Mouse (Mus musculus) urinary bladder, postnatal 14 days (tissue): Measurements from ENCODE around the gene Ldb1.

ENCODE experiments used
- DNase-seq: peaks from one replicate; pipeline ENCODE4 v3.0.0; 2021; ENCODE audit warnings: low spot score

Gene Ldb1

DNA sequence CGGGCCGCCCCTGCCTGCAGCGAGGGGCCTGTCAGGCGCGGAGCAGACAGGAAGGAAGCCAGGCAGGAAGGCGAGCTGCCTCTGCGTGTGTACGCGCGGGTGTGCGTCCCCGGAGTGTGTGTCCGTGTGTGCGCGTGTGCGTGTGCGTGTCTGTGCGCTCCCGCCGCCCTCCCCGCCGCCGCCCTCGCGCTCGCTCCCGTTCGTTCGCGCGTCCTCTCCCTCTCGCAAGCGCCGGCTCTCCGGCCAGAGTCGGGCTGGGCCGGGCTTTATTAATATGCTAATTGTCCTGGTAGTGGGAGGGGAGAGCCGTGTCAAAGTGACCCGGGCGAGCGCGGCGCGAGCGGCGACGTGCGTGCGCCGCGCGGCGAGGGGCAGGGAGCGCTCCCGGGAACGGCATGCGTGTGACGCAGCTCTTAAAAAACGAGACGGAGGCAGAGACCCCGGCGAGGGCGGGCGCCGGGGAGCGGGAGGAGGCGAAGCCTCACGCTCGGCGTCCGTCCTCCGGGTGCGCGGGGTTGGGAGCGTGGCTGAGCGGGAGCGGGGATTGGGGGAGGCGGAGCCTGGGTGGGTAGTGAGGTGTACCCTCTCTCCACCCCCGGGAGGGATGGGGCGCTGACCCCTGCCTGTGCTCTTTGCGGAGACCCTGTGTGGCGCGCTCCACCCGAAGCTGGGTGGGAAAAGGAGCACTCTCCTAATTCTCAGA is at the start of gene Ldb1:
TSS of gene Ldb1 (minus strand) at position 222 of the 703 bp plus-strand sequence.
- DNase-seq = peak; percentile 85

DNA sequence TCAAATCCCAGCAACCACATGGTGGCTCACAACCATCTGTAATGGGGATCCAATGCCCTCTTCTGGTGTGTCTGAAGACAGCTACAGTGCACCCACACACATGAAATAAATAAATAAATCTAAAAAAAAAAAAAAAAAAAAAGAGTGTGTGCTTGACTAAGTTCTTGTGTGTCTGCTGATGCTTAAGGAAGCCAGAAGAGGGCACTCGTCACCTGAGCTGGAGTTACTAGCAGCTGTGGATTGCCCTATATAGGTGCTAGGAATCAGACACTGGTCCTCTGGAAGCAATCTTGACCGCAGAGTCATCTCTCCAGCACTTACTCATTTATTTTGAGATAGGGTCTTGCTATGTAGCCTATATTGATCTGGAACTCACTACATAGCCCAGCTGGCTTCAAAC is 49.1 kb upstream of the Ldb1 start:
- no peak for DNase-seq

DNA sequence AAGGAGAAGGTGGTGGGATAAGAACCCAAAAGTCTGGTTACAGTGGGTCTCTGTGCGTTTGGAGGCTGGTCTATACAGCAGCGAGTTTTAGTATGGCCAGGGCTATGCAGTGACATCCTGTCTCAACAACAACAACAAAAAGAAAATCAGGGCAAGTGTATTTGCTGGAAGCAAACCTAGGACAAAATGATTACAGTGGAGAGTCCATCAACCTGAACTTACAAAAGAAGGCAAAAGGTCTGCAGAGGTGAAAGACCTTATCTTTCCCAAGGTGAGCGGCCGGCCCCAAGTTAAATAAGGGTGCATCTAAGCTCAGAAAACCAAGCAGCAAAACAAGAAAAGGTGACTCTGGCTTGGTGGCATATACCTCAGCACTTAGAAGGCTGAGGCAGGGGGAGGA is 46.6 kb upstream of the Ldb1 start:
- DNase-seq = no peak

DNA sequence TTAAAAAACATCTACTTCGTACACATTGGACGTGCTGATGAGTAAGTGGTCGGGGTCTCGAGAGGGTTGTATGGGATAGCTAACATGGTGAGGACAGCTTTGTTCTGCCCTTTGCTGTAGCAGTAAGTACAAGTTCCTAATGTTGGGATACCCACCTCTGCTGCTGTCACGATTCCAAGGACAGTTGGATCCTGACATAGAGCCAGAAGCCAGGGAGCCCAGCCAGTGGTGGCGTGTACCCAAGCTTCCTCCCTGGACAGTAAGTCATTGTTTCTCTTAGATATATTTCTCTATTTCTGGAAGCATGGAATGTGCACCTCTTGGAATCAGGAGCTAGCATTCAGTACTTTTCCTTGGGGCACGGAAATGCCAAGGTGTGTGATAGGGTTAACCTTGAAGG is 42.9 kb upstream of the Ldb1 start:
- no peak for DNase-seq

DNA sequence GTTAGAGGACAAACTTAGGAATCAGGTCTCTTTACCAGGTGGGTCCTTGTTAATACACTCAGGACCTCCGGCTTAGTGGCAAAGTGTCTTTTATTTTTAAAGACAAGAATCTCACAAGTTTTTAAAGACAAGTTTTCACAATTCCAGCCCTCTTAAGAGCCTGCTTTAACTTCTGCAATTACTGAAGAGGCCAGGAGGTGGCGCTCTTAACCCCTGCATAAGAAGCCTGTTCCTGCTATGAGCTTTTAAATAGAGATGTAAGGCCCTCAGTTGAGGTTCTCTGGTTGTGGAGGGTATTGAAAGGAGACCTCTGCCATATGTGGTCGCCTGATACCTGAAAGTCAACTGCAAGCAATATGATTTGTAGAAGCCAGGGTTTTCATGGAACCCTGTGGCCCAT is 41.3 kb upstream of the Ldb1 start:
- peak; percentile 44 for DNase-seq

DNA sequence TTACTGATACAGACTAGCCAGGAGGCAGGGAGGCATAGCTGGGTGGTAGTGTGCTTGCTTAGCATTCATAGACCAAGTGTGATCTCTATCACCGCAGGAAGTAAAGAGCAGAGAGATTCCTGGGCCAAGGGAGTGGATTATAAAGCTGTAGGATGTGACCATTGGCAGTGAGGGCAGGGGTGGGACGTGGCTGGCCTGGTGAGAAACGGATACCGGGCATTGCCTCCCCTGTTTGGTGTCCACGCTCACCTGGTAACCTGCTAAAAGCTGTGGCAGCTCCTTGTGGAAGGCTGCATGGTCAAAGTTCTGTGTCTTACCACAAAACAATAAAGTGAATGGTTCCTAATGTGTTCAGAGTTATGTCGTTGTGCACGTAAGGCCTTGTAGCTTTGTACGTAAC is 40.2 kb upstream of the Ldb1 start:
- no peak for DNase-seq

DNA sequence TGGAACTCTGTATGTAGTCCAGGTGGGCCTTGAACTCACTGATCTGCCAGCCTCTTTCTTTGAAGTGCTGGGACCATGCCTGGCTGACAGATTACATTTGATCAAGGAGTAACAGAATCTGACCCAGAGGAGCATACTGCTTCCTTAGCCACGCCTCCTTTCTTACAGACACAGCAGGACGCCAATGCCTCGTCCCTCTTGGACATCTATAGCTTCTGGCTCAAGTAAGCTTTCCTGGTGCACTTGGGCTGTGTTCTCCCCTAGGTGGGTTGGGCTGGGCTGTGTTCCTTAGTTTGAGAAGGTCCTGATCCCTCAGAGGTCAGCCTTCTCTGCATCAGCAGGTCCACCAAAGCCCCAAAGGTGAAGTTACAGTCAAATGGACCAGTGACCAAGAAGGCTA is 33.5 kb upstream of the Ldb1 start:
- DNase-seq = no peak

DNA sequence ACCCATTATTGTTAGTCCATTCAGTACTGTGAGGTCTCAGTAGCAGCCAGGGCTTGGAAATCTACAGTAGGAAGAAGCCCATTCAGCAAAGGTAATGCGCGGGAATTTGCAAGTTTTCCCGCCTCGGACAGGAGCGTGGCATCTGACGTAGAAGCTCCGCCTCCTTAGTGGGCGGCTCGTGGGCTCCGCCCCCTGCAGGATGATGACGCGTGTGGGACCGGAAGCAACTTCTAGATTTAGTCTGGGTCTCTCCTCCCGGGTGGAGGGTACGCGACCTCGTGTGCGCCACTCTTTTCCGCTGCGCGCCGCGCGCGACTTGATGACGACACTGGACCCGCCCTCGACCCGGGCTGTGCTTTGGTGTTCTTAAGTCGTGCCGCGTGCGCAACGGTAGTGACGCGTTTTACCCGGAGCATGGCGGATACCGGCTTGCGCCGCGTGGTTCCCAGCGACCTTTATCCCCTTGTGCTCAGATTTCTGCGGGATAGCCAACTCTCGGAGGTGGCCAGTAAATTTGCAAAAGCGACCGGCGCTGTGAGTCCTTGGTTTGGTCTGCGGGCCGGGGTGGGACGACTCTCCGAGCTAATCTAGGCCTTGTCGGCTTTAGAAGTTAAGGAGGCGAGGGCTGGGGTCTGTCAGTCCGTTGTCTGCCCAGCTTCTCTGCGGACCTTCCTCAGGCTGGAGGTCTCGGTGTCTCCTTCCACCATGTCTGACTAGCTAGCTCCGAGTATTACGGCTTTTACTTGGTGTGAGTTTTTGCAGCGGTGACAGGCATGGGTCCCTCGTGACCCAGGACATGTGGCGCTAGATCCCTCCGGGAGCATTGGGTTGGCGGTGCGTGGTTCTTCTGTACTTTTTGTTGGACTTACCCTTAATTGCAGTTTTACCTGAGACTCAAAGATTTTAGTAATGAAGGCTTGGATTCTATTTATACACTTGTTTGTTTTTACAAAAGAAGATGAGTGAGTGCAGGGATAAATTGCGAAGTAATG is 30.9 kb upstream of the Ldb1 start, which contains the start of gene Nolc1:
TSS of gene Nolc1 (plus strand) at position 248 of the 992 bp plus-strand sequence.
- peak; percentile 99 for DNase-seq

DNA sequence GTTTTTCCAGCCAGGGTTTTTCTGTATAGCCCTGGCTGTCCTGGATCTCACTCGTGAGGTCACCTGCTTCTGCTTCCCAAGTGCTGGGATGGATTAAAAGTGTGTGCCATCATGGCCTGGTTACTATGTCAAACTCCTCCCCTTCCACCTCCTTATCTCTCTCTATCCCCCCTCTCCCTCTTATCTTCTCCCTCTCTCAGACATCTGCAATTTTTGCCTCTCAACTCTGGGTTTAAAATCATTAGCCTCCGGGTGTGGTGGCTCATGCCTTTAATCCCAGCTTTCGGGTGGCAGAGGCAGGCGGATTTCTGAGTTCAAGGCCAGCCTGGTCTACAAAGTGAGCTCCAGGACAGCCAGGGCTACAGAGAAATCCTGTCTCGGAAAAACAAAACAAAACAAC is 29.3 kb upstream of the Ldb1 start:
- no peak for DNase-seq

DNA sequence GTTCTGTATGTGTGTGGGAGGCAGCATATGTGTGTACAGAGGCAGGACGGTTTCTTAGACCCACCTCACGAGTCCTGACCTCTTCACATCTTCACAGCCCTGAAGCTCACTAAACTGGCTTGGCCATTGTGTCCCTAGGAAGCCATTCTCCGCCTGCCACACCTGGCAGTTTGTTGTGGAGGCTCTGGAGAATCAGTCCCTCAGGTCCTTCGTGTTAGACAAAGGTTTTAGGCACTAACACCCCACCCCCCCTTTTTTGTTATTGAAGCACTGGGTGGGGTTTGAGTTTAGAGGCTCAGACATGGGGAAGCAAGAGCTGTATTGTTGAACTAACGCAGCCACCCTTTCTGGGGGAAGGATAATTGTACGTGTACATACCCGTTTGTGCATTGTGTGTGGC is 28.3 kb upstream of the Ldb1 start:
- DNase-seq = no peak

DNA sequence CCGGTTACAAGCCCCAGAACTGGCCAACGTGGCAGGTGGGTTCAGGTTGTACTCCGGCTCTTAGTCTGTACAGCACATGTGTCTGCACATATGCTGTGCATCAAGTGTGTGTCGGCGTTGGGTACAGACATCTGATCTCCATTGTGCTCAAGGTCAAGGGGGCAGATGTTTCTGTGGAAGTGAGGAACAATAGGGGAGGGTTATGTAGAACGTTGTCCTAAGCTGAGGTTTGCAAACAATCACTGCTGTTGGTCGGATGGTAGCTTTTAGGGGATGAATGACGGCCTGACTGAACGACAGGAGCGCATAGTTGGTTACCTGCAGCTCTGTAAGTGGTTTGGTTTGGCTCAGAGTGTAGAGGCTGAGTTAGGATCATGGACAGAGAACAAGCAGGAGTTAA is 23.0 kb upstream of the Ldb1 start:
- DNase-seq = no peak

DNA sequence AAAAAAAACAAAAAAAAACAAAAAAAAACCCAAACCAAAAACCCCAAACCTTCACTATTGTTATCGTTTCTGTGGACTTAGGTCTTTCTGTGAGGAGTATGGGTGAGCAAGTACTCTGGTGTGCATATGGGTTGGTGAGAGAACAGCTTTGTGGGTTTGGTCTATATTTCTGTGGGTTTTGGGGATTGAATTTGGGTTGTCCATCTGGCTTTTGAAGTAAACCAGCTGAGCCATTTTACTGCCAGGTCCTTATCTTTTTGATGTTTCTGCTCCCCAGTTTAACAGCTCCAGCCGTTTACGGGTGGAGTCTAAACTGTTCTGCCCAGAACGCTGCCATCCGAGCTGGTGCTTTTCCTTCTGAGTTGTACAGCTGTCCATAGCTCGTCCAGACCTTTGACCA is 15.8 kb upstream of the Ldb1 start:
- DNase-seq = no peak

DNA sequence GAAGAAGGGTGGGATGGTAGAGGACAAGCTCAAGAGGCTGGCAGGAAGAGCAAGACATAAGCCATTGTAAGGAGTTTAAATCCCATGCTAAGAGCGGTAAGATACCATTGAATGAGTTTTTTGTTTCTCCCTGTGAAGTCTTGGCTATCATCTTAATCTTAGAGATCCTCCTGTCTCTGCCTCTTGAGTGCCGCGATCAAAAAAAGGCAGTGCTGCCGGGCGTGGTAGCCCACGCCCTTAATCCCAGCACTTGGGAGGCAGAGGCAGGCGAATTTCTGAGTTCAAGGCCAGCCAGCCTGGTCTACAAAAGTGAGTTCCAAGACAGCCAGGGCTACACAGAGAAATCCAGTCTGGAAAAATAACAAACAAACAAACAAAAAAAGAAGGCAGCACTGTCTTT is 13.5 kb upstream of the Ldb1 start:
- no peak for DNase-seq

DNA sequence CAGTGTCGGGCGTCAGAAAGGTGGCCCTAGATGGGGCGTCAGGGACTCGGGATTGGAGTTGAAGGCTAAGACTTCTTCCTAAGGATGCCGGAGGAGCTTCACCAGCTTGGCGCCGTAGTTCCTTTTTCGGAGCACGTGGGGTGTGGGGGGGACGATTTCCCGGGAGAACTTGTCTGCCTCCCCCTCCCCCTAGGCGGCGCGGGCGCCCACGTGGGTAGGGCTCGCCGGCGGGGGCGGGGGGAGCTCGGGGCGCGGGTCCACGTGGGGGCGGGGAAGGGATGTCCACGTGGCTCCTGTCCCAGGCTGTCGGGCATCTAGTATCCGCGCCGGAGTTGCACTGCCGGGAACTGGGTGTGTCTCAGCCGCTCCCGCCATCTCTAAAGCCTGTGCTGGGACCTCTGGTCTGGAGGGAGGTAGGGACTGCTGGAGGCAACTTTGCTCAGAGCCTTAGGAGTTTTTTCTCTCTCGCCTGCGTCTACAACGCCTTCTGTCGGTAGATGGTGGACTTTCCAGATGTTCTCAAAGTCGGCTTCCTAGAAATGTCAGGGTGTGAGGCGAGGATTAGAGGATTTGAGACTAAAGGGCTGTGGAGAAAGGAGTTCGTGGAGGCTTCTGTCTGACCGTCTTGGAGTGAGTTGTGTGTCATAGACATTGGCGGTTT is 12.1 kb upstream of the Ldb1 start:
- peak; percentile 81 for DNase-seq

DNA sequence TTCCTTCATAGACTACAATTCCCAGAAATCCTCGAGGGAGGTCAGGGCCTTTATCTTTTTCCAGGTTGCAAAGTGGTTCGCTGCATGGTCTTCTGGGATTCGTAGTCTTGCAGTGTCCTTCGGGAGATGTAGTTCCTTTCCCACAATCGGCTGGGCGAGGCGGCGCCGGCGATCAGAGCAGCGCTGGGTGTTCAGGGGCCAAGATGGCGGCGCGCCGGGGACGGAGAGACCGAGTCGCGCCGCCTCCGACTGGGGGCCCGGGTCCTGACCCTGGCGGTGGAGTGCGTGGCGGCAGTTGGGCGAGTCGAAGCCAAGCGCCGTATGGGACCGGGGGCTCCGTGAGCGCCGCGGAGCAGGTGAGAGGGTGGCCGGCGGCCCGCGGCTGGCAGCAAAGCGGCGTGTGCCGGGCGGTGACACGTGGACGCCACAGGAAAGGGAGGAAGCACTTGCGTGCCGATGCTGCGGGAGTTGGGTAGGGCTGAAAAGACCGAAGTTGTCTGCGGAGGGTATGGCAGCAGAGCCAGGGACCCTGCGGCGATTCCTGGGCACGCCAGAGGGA is 11.5 kb upstream of the Ldb1 start:
- peak; percentile 92 for DNase-seq

DNA sequence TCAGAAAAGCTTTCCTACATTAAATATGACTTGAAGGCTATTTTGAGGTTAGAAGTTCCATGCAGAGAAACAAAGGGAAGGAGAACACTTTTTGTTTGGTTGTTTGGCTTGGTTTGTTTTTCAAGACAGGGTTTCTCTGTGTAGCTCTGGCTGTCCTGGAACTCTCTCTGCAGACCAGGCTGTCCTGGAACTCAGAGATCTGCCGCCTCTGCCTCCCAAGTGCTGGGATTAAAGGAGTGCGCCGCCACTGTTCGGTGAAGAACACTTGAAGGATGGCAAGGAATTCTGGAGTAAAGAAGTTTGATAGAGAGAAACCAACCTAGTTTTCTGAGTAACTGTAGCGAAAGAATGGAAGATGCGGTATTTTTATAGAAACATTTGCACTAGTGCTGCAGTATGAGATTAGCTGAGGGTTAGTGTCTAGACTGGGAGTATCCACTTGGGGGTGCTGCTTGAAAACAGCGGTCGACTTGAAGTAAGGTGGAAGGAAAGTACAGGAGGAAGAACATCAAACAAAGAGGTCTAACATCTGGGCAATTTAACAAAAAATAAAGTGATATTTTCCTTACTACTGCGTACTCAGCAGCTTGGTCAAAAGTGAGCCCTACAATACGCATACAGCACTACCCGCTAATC is 10.9 kb upstream of the Ldb1 start:
- peak; percentile 54 for DNase-seq

DNA sequence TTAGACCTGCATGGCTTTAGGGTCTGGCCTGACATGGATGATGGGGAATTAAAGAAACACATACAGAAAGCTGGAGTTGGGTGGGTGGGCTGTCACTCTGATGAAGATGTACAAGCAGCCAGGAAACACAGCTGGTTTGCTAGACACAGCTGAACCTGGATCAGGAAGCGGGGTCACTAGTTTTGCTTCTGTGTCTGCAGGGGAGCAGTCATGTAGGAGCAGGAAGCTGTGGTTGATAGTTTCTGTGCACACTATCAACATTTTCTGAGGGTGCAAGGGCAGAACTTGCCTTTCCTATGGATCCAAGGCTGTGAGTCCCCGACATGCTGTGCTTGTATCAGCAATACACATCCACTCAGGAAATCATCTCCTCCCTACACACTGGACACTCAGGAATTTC is 5.4 kb upstream of the Ldb1 start:
- DNase-seq = no peak

DNA sequence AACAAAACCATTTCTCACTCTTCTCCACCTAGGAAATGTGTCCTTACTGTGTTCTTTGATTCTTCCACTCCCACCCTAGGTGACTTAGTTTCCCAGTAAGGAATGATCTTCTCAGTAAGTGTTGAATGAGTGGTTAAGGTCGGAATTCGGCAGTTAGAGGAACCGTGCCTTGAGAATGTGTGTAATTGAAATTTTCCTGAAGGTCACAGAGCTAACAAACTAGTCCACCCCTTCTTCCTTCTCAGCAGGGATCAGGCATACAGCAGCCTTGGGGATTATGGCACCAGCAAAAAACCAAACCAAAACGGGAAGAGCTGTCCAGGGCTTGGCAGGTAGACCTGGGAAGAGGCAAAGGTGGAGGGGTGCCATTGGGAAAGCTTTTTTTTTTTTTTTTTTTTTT is 4.1 kb upstream of the Ldb1 start:
- no peak for DNase-seq

DNA sequence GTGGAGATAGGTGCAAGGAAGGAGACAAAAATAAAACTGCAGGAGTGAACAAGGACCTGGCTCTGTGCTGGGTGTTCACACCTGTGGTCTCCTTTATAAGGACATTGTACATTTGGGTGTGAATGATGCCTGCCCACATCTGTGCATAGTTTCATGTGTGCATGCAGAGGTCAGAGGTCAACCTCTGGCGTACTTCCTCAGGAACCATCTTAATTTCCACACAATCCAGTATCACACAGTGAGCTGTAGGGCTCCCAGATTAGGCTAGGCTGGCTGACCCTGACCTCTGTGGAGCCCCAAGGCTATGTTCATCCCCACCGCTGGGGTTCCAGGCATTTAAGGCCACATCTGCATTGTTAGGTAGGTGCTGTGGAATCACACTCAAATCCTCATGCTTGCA is 2.4 kb upstream of the Ldb1 start:
- DNase-seq = no peak

DNA sequence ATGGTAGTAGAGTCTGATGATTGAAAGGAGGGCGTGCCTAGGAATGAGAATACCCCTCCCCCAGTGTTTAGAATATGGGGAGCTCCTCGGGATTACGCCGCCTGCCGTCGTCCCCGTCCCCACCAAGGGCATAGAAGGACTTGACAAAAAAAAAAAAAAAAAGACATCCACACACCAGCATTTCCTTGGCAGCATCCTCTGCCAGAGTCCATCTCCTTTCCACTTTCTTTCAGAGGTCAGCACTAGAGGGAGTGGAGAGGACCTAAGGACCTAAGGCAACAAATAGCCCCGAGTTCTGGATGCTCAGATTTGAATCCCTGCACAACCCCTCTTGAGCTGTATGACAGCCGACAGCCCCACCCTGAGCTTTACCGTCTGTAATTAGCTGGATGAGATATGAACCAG is 1.6 kb upstream of the Ldb1 start:
- DNase-seq = no peak

DNA sequence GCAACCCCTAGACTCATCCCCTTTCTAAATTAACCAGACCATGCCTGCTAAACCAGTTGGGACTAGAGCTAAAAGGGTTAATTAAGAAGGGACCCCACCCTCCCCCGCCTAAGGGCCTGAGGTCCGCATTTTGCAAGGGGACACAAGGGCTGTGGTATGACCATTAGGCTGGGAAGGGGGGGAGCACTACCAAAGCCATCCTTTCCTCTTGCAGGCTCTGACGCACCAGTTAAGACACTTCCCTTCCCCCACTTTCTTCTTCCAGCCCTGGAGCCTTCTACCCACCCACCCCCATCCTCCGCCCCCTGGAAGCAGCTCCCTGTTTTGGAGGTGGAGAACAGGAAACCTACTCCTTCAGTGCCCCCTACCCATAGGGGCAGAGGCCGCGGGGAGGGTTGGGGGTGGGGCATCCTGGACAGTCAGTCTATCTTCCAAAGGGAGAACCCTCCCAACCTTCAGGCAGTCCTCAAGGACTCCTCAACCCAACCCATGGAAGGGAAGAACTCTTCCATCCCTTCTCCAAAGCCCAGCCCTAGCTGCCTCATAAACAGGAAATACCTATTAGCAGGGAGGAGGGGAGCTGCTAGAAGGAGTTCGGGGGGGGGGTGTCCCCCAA is 790 bp upstream of the Ldb1 start:
- DNase-seq = peak; percentile 62
